Mouse (Mus musculus) CD4-positive, CD25-positive, alpha-beta regulatory T cell, adult 2 months (primary cell): Measurements from ENCODE around the gene Urah.

Experiments used
- DNase-seq: peaks from one replicate; pipeline ENCODE4 v3.0.0-alpha.2; 2012; ENCODE audit warnings: low read depth, low spot score

The Urah gene

GRCm38 (mm10) chr7:140834968-140835757 is at the start of gene Urah:
Urah (plus strand) TSS chr7:140835018.
- DNase-seq = no peak

DNA sequence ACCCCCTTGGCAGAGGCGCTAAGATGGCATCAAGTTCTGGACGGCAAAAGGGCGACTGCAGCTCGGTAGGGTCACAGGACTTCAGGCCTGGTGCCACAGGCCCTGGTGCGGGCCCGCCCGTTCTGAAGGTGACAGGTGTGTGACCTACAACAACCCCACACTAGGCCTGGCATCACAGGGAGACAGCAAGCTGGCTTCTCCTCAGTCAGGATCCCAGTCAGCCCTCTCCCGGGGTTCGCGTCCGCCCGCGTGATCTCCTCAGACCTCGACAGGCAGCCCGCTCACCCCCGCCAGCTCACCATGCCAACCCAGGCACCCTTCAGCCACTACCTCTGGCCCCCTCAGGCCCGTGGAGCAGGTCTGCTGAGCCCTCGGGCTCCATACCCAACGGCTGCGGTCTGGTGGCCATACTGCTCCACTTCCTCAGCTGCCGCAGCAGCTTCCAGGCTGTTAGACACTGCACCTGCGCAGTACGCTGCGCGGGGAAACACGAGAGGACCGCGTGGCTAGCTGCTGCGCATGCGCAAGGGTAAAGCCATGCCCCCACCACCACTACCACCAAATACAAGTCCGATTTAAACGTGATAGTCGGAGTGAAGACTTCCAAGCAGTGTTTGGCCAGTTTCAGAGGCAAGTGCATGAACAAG is 47.3 kb upstream of the Urah start, which contains the start of gene Syce1:
Gene Syce1, minus strand, starts transcription at position 447 of the 647 bp plus-strand sequence.
- DNase-seq = peak; percentile 5

GRCm38 (mm10) chr7:140788053-140788435 is 46.8 kb upstream of the Urah start:
- DNase-seq = no peak

DNA sequence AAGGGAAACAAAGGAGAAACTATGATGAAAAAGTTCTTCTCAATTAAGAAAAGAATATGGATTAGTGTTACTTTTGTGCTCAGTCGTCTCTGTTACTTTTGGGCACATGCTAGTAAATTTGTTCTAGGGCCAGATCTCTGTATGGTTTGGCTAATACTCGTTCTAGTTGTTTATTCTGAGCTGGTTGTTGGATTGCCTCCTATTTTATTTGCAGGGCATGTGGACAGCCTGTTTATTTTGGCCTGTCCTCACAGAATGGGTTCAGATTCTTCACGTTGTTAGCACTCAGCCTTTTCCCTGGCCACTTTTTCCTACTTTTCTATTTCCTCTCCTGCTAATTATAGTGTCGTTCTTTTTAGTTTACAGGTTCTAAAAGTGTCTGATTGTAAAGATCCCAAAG is 41.3 kb upstream of the Urah start:
- DNase-seq = no peak

GRCm38 (mm10) chr7:140797619-140798018 is 37.2 kb upstream of the Urah start:
- DNase-seq = no peak

DNA sequence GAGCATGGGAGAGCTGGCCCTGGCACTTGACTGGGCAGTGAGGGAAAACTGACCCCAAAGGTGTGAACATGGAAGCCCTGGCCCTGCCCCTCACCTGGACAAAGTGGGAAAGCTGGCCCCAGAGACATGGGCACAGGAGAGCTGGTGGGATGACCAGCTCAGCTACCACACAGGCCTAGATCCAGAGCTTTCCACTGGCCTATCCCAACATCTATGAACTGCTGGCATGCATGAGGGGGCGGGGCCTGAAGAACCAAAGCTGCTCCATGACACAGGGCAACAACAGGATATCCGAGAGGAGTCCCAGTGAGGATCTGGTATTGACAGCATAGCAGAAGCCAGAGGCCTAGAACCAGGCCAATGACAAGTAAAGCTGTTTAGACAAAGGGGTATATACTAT is 36.6 kb upstream of the Urah start:
- DNase-seq = no peak

DNA sequence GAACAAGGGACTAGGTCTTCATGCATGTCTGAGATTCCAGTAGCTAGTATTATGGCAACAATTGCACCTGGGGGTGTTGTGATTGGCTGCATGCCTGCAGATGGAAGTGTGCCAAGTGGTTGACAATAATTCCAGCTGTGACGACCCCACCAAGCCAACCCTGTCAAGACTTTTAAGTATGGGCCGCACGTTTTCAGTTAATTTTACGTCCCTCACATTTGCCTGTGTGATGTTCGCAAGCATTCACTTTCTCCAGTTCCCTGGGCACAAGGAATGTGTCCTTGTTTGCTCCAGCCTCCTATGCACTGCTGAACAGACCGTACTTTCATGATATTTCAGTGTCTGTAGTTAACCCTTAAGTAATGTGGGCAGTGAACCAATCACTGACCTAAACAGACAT is 32.2 kb upstream of the Urah start:
- DNase-seq = no peak

DNA sequence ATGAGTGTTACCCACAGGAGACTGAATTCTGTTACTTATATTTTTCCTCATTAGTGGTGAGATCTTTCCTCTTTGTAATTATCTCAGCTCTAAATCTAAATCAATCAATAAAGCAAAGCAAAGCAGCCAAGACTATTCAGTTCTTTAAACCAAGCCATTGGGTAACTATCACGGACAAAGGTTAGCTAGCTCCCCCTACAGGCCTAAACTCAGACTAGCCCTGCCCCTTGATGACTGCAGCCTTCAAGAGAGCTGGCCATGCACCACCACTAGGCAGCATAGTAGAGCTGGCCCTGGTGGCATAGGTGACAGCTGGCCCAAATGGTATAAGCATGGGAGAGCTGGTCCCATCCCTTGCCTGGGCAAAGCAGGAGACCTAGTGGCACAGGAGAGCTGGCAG is 29.1 kb upstream of the Urah start:
- DNase-seq = peak; percentile 69

GRCm38 (mm10) chr7:140810496-140810895 is 24.3 kb upstream of the Urah start:
- DNase-seq = peak; percentile 20

DNA sequence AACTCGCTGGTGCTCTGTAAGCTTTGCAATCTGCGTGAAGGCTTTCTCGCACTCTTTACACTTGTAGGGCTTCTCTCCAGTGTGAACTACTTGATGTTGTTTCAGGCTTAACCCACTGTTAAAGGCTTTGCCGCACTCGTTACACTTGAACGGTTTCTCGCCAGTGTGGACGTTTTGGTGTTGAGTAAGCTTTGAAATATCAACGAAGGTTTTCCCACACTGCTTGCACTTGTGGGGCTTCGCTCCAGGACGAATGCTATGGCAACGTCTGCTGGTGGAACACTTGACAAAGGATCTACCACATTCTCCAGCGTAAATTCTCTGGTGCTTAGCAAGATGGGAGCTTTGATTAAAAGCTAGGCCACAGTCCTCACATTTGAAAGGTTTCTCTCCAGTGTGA is 23.1 kb upstream of the Urah start:
- DNase-seq = no peak

- no peak for DNase-seq
Observed at GRCm38 (mm10) chr7:140812850-140813249, 22.0 kb upstream of the Urah start.

- DNase-seq = no peak
Observed at GRCm38 (mm10) chr7:140820173-140820572, 14.6 kb upstream of the Urah start.

GRCm38 (mm10) chr7:140821305-140821652 is 13.5 kb upstream of the Urah start:
- no peak for DNase-seq

DNA sequence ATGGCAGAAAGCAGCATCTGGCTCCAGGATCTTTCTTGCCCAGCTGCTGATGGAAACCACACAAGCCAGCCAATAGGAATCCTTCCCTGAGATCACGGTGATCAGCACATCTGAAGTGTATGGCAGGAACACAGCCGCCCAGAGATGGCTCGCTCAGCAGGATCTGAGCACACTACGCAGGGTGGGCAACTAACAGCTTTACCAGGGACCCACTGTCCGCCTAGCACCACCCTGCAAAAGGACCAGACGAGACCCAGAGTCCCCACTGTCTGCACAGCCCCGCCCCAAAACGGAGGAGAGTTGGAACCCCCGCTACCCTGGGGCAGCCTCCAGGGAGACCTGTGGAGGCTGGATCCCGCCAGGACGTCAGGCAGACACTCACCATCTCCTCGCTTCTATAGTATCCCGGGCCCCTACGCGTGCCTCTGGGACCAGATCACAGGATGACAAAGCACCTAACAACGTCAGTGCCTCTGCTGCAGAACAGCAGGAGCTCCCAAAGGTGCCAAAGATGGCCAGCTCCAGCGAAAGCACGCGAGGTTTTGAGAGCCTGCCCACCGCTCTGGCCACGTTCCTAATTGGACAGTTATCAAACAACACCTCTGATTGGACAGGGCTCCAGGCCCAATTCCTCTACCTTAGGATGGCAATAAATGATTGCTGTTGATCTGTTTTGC is 13.0 kb upstream of the Urah start, which contains the start of gene Zfp941:
Gene Zfp941, minus strand, starts transcription at position 526 of the 677 bp plus-strand sequence.
- peak; percentile 16 for DNase-seq

- no peak for DNase-seq
Observed at GRCm38 (mm10) chr7:140822731-140823130, 12.1 kb upstream of the Urah start.

- peak; percentile 40 for DNase-seq
Observed at GRCm38 (mm10) chr7:140828171-140828881, 6.5 kb upstream of the Urah start.

DNA sequence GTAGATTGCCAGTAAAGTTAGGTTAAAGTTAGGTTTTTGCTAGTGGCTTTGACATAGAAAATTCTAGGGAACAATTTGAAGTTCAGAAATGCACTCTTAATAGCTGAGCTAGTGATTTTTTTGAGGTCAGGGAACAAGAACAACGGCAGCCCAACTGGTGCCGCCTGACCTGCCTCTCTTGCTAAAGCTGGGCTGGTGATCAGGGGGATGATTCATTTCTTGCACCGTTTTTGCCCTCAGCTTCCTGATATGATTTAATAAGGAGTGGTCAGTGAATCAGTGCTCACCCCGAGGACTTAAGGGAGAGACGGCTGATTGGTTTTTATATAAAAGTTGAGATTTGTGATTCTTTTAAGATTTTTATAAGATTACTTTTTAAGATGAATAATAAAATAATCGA is 3.4 kb upstream of the Urah start:
- DNase-seq = no peak

DNA sequence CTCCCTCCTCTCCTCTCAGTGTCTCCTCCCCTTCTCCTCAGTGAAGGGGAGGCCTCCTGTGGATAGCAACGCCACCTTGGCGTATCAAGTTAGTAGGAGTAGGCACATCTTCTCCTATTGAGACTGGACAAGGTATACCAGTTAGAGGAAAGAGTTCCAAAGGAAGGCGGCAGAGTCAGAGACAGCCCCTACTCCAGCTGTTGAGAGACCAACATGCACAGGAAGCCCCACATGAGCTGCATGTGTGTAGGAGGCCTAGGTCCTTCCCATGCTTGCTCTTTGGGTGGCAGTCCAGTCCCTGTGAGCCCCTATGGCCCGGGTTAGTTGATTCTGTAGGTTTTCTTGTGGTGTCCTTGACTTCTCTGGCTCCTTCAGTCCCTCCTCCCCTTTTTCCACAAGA is 1.5 kb upstream of the Urah start:
- no peak for DNase-seq

DNA sequence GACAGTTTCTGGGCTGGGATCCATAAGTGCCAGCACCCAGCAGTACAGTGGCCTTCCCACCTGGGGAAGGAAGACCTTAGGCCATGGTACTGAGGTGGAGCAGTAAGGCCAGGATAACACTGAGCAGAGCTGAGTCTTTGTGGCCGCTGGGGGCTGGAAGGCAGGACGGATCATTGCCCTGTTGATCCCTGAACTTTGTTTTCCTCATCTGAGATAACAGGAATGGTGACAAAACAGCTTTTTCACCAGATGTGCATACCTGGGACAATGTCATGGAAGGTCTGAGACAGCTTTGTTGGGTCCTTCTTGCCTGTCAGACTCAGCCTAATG is 905 bp downstream of the Urah start:
- DNase-seq = no peak

DNA sequence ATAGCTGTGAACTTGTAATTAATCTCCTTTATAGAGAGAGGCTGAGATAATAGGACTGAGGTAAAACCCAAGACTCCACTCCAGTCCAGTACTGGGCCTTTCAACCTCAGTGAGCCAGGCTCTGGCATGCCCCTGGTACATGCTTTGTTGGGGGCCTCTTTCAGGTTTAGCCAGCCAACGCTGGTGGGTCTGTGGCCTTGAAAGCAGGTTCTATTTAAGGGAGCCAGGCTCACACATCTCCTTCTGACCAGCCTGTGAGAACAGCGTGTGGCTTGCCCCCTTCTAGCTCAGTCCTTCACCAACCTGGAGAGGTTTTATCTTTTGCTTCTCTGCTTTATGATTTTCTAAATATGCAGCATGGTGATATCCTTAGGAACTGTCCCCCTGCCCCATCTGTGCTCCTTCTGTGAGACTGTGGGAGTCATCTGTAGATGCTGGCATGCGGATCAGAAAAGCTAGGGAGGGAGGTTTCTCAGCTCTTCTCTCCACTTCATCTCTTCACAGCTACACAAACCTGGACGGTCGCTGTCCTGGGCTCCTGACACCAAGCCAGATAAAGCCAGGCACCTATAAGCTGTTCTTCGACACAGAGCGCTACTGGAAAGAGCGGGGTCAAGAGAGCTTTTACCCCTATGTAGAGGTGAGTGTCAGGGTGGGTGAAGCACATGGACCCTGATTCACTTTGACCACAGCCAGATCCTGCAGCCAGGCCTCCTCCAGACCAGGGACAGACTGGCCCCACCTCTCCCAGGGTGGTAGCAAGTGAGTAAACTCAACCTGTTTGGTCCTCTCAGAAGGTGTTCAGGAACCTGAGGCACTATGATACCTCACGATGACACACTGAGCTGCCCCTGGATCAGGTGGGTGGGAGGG is 1.7 kb downstream of the Urah start:
- DNase-seq = no peak

- DNase-seq = no peak
Observed at GRCm38 (mm10) chr7:140839556-140839955, 4.7 kb downstream of the Urah start.
